Mouse (Mus musculus) thymus, adult 2 months (tissue): ENCODE measurements around the gene Olfr101.

ENCODE experiments used
- CTCF ChIP-seq: fragments of 200-500 bp; IDR thresholded peaks from 2 replicates; pipeline ENCODE4 v1.5.1; 2012; ENCODE audit warnings: mild to moderate bottlenecking, control low read depth, low read length, moderate library complexity, borderline replicate concordance; ENCODE audit not compliant: control insufficient read depth, poor library complexity, insufficient read depth; ENCODE audit errors: extremely low read depth
- POLR2A ChIP-seq: fragments of 200-500 bp; IDR thresholded peaks from 2 replicates; pipeline ENCODE4 v1.6.1; 2012; ENCODE audit warnings: mild to moderate bottlenecking, low read length, control low read depth, moderate library complexity; ENCODE audit not compliant: control insufficient read depth, poor library complexity, insufficient read depth; ENCODE audit errors: extremely low read depth

DNA sequence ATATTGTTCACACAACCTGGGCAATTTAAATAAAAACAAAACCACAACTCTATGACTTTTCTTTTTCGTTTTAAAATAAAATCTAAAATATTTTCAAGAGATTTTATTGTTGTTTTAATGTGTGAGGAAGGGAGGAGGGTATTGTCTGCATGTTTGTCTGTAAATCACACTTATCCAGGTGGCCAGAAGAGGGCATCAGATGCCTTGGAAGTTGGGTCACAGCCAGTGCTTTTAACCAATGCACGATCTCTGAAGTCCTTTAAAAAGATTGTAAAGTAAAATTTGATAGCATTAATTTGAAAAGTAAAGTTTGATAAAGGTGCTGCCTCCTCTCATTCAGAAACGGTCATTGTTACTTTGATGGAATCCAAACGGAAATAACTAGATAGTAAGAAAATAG, 4.4 kb upstream of the Olfr101 start:
- TF ChIP-seq POLR2A (no peak), CTCF (no peak)
